18 mouse cellular contexts compared by ENCODE assay signal in the genomic region with DNA sequence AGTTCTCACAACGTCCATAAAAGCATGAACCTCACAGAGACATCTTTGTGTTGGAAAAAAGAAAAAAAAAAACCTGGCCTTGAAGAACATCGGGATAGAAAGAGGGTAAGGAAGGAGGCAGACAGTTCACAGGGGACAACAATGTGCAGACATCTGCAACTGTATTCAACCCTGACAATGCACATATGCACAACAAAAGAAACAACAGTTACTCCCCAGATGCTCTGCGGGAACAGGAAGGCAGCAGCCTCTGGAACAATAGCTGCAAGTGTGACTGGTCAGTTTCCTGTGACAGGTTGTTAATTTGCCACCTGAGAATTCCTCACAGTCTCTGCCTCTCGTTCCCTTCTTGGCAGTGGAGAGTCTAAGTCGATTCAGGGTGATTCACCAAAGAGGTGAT.
DNase-seq lines count a peak whose midpoint lies in the region; ATAC-seq lines count a peak whose summit lies in the region.
"Had no signal": no experiment of that assay in that cellular context is flagged by ENCODE, and none has a peak within 500 bp of the region (broad histone marks: within the 10 kb centered on the region; RNA-seq: fewer than 3 reads in every experiment).

No protein-coding gene starts in this region.

- 6% methylated on average over 5 of the region's 5 CpGs for WGBS in embryonic facial prominence, embryonic 14.5 days
- 4% methylated on average over 5 of the region's 5 CpGs for WGBS in embryonic facial prominence, embryonic 10.5 days
- 2% methylated on average over 5 of the region's 5 CpGs for WGBS in midbrain, embryonic 12.5 days
- 2% methylated on average over 5 of the region's 5 CpGs for WGBS in midbrain, embryonic 13.5 days

- H3K4me2 ChIP-seq in embryonic facial prominence, embryonic 14.5 days (ENCODE audit: low read depth, low read length), result no peak overlapping the region
- H3K4me2 ChIP-seq in midbrain, embryonic 12.5 days (replicated peaks), result peak overlapping the region; percentile 0; the same call in 1 of the 2 replicates
- H3K4me2 ChIP-seq in midbrain, embryonic 13.5 days (replicated peaks), result no peak overlapping the region
- H3K4me2 ChIP-seq: forebrain, embryonic 13.5 days; heart, embryonic 13.5 days; limb, embryonic 13.5 days had no signal

- no peak overlapping the region for H3K9ac ChIP-seq in embryonic facial prominence, embryonic 14.5 days (ENCODE audit: low read depth, low read length)
- no peak overlapping the region for H3K9ac ChIP-seq in midbrain, embryonic 12.5 days (replicated peaks)
- no peak overlapping the region for H3K9ac ChIP-seq in midbrain, embryonic 13.5 days (replicated peaks)
- H3K9ac ChIP-seq: forebrain, embryonic 13.5 days; heart, embryonic 13.5 days; limb, embryonic 13.5 days had no signal

- DNase-seq in embryonic facial prominence, embryonic 14.5 days (ENCODE audit: low spot score), result peak; percentile 30
- DNase-seq in embryonic facial prominence, embryonic 10.5 days (ENCODE audit: low spot score), result no peak
- peak; percentile 14 for DNase-seq in embryo, embryonic 9.5 days (ENCODE audit: extremely low spot score)
- DNase-seq in left cerebral cortex, postnatal 4 days, result no peak
- DNase-seq in layer of hippocampus, adult 18-20 months (ENCODE audit: low spot score in 2 of 2), result no peak
- DNase-seq in liver, result no peak
- DNase-seq: cerebellum, adult 8-10 months; heart, postnatal 36 days; kidney, adult 9 months; lung, postnatal 14 days; spleen, adult 18-20 months; thymus, postnatal 14 days had no signal

- H3K4me3 ChIP-seq in embryonic facial prominence, embryonic 14.5 days (ENCODE audit: low read depth, low read length), result no peak overlapping the region
- no peak overlapping the region for H3K4me3 ChIP-seq in embryonic facial prominence, embryonic 10.5 days
- no peak overlapping the region for H3K4me3 ChIP-seq in midbrain, embryonic 12.5 days
- H3K4me3 ChIP-seq in midbrain, embryonic 13.5 days (replicated peaks), result no peak overlapping the region
- H3K4me3 ChIP-seq: forebrain, embryonic 13.5 days; heart, embryonic 13.5 days; layer of hippocampus, adult 2 months; limb, embryonic 13.5 days had no signal

- H3K9me3 ChIP-seq in embryonic facial prominence, embryonic 14.5 days (ENCODE audit: control insufficient read depth, low read length), result no peaks in the 10 kb centered on the region
- no peaks in the 10 kb centered on the region for H3K9me3 ChIP-seq in embryonic facial prominence, embryonic 10.5 days
- H3K9me3 ChIP-seq in midbrain, embryonic 12.5 days, result no peaks in the 10 kb centered on the region
- H3K9me3 ChIP-seq in midbrain, embryonic 13.5 days, result no peaks in the 10 kb centered on the region
- H3K9me3 ChIP-seq: forebrain, embryonic 13.5 days; heart, embryonic 13.5 days; limb, embryonic 13.5 days had no signal

- no peaks in the 10 kb centered on the region for H3K27me3 ChIP-seq in embryonic facial prominence, embryonic 14.5 days (replicated peaks; ENCODE audit: control insufficient read depth, insufficient read depth, low read length)
- no peaks in the 10 kb centered on the region for H3K27me3 ChIP-seq in embryonic facial prominence, embryonic 10.5 days (replicated peaks; ENCODE audit: low read depth, poor library complexity, severe bottlenecking)
- H3K27me3 ChIP-seq in midbrain, embryonic 12.5 days, result no peaks in the 10 kb centered on the region
- no peaks in the 10 kb centered on the region for H3K27me3 ChIP-seq in midbrain, embryonic 13.5 days
- H3K27me3 ChIP-seq: forebrain, embryonic 13.5 days; heart, embryonic 13.5 days; limb, embryonic 13.5 days had no signal

- intact Hi-C loops in left cerebral cortex, postnatal 4 days (cut with DNase I), result no loop called here

- H3K27ac ChIP-seq in embryonic facial prominence, embryonic 14.5 days (replicated peaks; ENCODE audit: low read depth, low read length), result no peak overlapping the region
- H3K27ac ChIP-seq in embryonic facial prominence, embryonic 10.5 days (replicated peaks), result no peak overlapping the region
- no peak overlapping the region for H3K27ac ChIP-seq in midbrain, embryonic 12.5 days (replicated peaks)
- H3K27ac ChIP-seq in midbrain, embryonic 13.5 days, result no peak overlapping the region
- H3K27ac ChIP-seq: forebrain, embryonic 13.5 days; heart, embryonic 13.5 days; layer of hippocampus, adult 2 months; limb, embryonic 13.5 days had no signal

- peaks cover 4% of the 10 kb centered on the region; the same call in 1 of the 2 replicates for H3K4me1 ChIP-seq in embryonic facial prominence, embryonic 14.5 days (ENCODE audit: control insufficient read depth, insufficient read depth, low read length)
- peaks cover 14% of the 10 kb centered on the region for H3K4me1 ChIP-seq in embryonic facial prominence, embryonic 10.5 days
- peaks cover 7% of the 10 kb centered on the region for H3K4me1 ChIP-seq in midbrain, embryonic 12.5 days
- peaks cover 12% of the 10 kb centered on the region for H3K4me1 ChIP-seq in midbrain, embryonic 13.5 days (replicated peaks)

- H3K36me3 ChIP-seq in embryonic facial prominence, embryonic 14.5 days (ENCODE audit: control insufficient read depth, insufficient read depth, low read length), result no peaks in the 10 kb centered on the region
- no peaks in the 10 kb centered on the region for H3K36me3 ChIP-seq in embryonic facial prominence, embryonic 10.5 days (replicated peaks)
- no peaks in the 10 kb centered on the region for H3K36me3 ChIP-seq in midbrain, embryonic 12.5 days
- H3K36me3 ChIP-seq in midbrain, embryonic 13.5 days, result no peaks in the 10 kb centered on the region
- H3K36me3 ChIP-seq: heart, embryonic 13.5 days; limb, embryonic 13.5 days had no signal

- ATAC-seq in embryonic facial prominence, embryonic 14.5 days (ENCODE audit: low read depth), result no peak
- ATAC-seq in midbrain, embryonic 12.5 days (ENCODE audit: low FRiP score, low read depth), result no peak
- no peak for ATAC-seq in midbrain, embryonic 13.5 days
- ATAC-seq: forebrain, embryonic 13.5 days had no signal

Comparison
In these comparisons a context has a peak if more than half of its experiments do, and no peak if none do; other contexts are left out.
1. DNase-seq: peak in embryonic facial prominence, embryonic 14.5 days (single experiment) and embryo, embryonic 9.5 days (single experiment); none in embryonic facial prominence, embryonic 10.5 days (single experiment), left cerebral cortex, postnatal 4 days (single experiment), layer of hippocampus, adult 18-20 months (0 of 2) and liver (single experiment).